Mouse (Mus musculus): ENCODE results near the gene Grm2. TPM values are rescaled to one million over a fixed set of nuclear protein-coding genes. Genes with fewer than 3 reads are reported as not detected.
"Not testable (repeated sequence)": the region's sequence is repeated elsewhere in the genome, so short reads cannot be mapped to it uniquely, and the experiment has no call there.

Gene Grm2
- polyA plus RNA-seq, 1 experiment = 13.3 TPM

DNA sequence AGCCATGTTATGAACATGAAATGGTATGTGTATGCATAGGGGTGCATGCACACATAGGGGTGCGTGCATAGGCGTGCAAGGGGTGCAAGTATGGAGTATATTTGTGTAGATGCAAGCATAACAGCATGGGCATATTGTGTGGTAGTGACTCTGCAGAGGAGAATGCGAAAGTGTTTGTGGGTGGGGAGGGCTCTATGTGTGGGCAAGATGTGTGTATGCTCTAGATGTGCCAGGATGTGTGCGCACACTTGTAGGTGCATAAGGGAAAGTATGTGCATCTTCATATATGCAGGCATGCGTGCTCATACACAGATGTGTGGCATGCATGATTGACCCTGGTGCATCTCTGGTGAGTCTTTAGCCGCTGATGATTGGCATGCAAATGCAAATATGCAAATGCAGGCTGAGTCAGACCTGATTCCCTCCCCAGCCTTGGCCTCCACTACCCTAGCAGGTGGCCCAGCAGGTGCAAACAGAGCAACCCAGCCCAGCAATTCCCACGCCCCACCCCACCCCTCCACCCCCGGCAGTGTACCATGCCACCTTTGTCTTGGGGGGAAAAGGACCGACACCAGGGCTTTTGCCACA lies 10.1 kb downstream of the Grm2 start:
- TF ChIP-seq POLR2A (IDR thresholded peaks at IDR 0.05; ENCODE audit: borderline replicate concordance, extremely low read depth, insufficient read depth, insufficient read length, poor library complexity, severe bottlenecking) = no peak
- no peak for TF ChIP-seq CTCF (IDR thresholded peaks at IDR 0.05; ENCODE audit: borderline replicate concordance, extremely low read depth, insufficient read depth, insufficient read length)
- DNase-seq (ENCODE audit: low read depth) = no peak

DNA sequence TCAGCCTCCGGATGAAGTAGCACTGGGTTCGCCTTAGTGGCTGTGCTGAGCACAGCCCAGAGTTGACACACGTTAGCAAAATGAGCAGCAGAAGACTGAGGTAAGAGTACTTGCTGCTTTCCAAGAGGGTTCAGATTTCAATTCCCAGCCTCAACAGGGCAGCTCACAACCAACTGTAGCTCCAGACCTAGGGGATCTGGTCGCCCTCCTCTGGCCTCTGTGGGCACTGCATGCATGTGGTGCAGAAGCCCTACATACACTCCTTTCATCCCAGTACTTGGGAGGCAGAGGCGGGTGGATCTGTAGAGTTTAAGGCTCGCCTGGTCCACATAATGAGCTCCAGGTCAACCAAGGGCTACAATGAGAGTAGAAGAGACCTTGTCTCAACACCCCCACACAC lies 12.1 kb downstream of the Grm2 start:
- no peak for DNase-seq (ENCODE audit: low read depth)
- TF ChIP-seq CTCF (IDR thresholded peaks at IDR 0.05; ENCODE audit: borderline replicate concordance, extremely low read depth, insufficient read depth, insufficient read length) (peak; percentile 38; the same call in 1 of the 2 replicates), POLR2A (IDR thresholded peaks at IDR 0.05; ENCODE audit: borderline replicate concordance, extremely low read depth, insufficient read depth, insufficient read length, poor library complexity, severe bottlenecking) (no peak)

DNA sequence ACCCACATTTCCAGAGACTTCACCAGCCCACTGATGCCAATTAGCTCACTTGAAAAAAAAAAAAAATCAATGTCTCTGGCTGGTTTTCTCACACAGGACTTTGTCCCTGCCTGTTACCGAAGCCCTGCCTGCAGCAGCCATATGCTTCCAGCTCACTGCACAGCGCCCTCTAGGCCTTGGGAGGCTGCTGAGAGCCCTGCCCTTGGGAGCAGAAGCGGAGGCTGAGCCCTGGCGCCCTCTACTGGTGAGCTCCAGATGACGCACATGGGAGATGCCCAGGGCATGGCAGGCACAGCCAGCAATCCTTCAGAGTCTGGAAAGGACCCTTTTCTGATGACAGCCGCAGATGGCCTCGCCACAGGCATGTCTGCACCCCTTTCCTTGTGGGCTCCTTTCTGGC lies 12.8 kb downstream of the Grm2 start:
- TF ChIP-seq POLR2A (IDR thresholded peaks at IDR 0.05; ENCODE audit: borderline replicate concordance, extremely low read depth, insufficient read depth, insufficient read length, poor library complexity, severe bottlenecking) = no peak
- TF ChIP-seq CTCF (IDR thresholded peaks at IDR 0.05; ENCODE audit: borderline replicate concordance, extremely low read depth, insufficient read depth, insufficient read length) = peak; percentile 79
- DNase-seq (ENCODE audit: low read depth) = peak; percentile 78

GRCm38 (mm10) chr9:106641346-106641745 lies 14.5 kb downstream of the Grm2 start:
- no peak for DNase-seq (ENCODE audit: low read depth)
- TF ChIP-seq CTCF (IDR thresholded peaks at IDR 0.05; ENCODE audit: borderline replicate concordance, extremely low read depth, insufficient read depth, insufficient read length) (no peak), POLR2A (IDR thresholded peaks at IDR 0.05; ENCODE audit: borderline replicate concordance, extremely low read depth, insufficient read depth, insufficient read length, poor library complexity, severe bottlenecking) (no peak)

DNA sequence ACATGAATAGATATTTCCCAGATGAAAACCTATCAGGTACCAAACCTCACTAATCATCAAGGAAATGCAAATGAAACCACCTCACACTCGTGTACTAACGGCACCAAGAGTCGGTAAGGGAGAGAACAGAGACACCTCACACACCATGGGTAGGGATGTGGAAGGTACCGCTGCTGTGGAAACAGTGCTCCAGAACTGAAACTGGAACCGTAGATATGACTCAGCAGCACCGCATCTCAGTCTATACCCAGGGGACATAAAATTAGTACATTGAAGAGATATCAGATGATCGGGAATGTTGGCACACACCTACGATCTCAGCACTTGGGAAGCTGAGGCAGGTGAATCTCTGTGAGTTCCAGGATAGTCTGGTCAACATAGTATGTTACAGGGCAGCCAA lies 17.7 kb downstream of the Grm2 start:
- TF ChIP-seq CTCF (IDR thresholded peaks at IDR 0.05; ENCODE audit: borderline replicate concordance, extremely low read depth, insufficient read depth, insufficient read length) (no peak), POLR2A (IDR thresholded peaks at IDR 0.05; ENCODE audit: borderline replicate concordance, extremely low read depth, insufficient read depth, insufficient read length, poor library complexity, severe bottlenecking) (no peak)
- no peak for DNase-seq (ENCODE audit: low read depth)

GRCm38 (mm10) chr9:106632185-106632584 lies 23.7 kb downstream of the Grm2 start:
- no peak for DNase-seq (ENCODE audit: low read depth)
- TF ChIP-seq POLR2A (IDR thresholded peaks at IDR 0.05; ENCODE audit: borderline replicate concordance, extremely low read depth, insufficient read depth, insufficient read length, poor library complexity, severe bottlenecking) (no peak), CTCF (IDR thresholded peaks at IDR 0.05; ENCODE audit: borderline replicate concordance, extremely low read depth, insufficient read depth, insufficient read length) (no peak)

GRCm38 (mm10) chr9:106627796-106628195 lies 28.1 kb downstream of the Grm2 start:
- not testable (repeated sequence) for DNase-seq (ENCODE audit: low read depth)

- no peak for TF ChIP-seq CTCF (IDR thresholded peaks at IDR 0.05; ENCODE audit: borderline replicate concordance, extremely low read depth, insufficient read depth, insufficient read length)
- no peak for TF ChIP-seq POLR2A (IDR thresholded peaks at IDR 0.05; ENCODE audit: borderline replicate concordance, extremely low read depth, insufficient read depth, insufficient read length, poor library complexity, severe bottlenecking)
- no peak for DNase-seq (ENCODE audit: low read depth)
These were observed 29.6 kb downstream of the Grm2 start, which contains the start of gene Iqcf6 for GRCm38 (mm10) chr9:106626282-106626681. Gene Iqcf6, plus strand, starts transcription at chr9:106626582.

DNA sequence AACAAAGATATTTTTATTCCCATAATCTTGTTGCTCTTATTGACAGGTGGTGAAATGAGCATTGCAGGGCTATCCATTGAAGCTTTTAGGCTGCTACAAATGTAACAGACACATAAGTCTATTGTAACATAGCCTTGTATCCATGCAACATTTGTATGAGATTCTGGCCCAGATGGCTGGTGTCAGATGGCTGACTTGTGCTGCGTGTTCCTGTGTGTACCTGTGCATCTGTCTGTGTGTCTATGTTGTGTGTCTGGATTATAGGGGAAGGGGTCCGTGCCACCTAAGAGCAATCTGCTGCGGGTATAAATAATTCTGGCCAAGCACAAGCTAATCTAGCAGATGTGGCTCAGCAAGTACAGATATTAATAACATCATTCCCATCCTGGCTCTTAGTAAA lies 38.4 kb downstream of the Grm2 start:
- TF ChIP-seq POLR2A (IDR thresholded peaks at IDR 0.05; ENCODE audit: borderline replicate concordance, extremely low read depth, insufficient read depth, insufficient read length, poor library complexity, severe bottlenecking) (no peak), CTCF (IDR thresholded peaks at IDR 0.05; ENCODE audit: borderline replicate concordance, extremely low read depth, insufficient read depth, insufficient read length) (no peak)
- DNase-seq (ENCODE audit: low read depth) = no peak

GRCm38 (mm10) chr9:106616306-106616705 lies 39.6 kb downstream of the Grm2 start:
- TF ChIP-seq CTCF (IDR thresholded peaks at IDR 0.05; ENCODE audit: borderline replicate concordance, extremely low read depth, insufficient read depth, insufficient read length) (no peak), POLR2A (IDR thresholded peaks at IDR 0.05; ENCODE audit: borderline replicate concordance, extremely low read depth, insufficient read depth, insufficient read length, poor library complexity, severe bottlenecking) (no peak)
- DNase-seq (ENCODE audit: low read depth) = no peak

DNA sequence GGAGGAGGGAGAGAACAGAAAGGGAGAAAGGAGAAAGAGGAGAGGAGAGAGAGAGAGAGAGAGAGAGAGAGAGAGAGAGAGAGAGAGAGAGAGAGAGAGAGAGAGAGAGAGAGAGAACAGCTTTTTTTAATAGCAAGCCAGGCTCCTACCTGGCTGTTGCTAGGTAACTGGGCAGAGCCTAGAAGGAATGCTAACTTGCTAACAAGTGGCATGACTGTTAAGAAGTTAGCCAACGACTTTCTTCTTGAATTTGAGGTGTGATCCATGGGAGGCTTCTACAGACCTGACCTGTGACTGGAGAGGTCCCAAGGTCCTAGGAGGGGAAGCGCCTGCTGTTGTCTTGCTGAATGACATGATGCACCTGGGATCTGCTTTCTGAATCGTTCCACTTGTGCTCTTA lies 41.3 kb downstream of the Grm2 start:
- no peak for DNase-seq (ENCODE audit: low read depth)
- TF ChIP-seq CTCF (IDR thresholded peaks at IDR 0.05; ENCODE audit: borderline replicate concordance, extremely low read depth, insufficient read depth, insufficient read length) (no peak), POLR2A (IDR thresholded peaks at IDR 0.05; ENCODE audit: borderline replicate concordance, extremely low read depth, insufficient read depth, insufficient read length, poor library complexity, severe bottlenecking) (no peak)

- no peak for TF ChIP-seq CTCF (IDR thresholded peaks at IDR 0.05; ENCODE audit: borderline replicate concordance, extremely low read depth, insufficient read depth, insufficient read length)
- TF ChIP-seq POLR2A (IDR thresholded peaks at IDR 0.05; ENCODE audit: borderline replicate concordance, extremely low read depth, insufficient read depth, insufficient read length, poor library complexity, severe bottlenecking) = no peak
- DNase-seq (ENCODE audit: low read depth) = no peak
These were observed 41.9 kb downstream of the Grm2 start for GRCm38 (mm10) chr9:106613951-106614350.

Data from brain, embryonic 14.5 days (tissue).